Mouse (Mus musculus) bone marrow, adult 2 months (tissue): Measurements from ENCODE around the gene Dner.

Experiments
- CTCF ChIP-seq: fragments of 200-500 bp; IDR thresholded peaks from 2 replicates; pipeline ENCODE4 v1.5.1; 2011; ENCODE audit warnings: low read length, control low read depth; ENCODE audit not compliant: control insufficient read depth, insufficient read depth
- POLR2A ChIP-seq: fragments of 200-500 bp; IDR thresholded peaks from 2 replicates; pipeline ENCODE4 v1.6.1; 2011; ENCODE audit warnings: low read depth, mild to moderate bottlenecking, control low read depth, low read length, borderline replicate concordance; ENCODE audit not compliant: control insufficient read depth

DNA sequence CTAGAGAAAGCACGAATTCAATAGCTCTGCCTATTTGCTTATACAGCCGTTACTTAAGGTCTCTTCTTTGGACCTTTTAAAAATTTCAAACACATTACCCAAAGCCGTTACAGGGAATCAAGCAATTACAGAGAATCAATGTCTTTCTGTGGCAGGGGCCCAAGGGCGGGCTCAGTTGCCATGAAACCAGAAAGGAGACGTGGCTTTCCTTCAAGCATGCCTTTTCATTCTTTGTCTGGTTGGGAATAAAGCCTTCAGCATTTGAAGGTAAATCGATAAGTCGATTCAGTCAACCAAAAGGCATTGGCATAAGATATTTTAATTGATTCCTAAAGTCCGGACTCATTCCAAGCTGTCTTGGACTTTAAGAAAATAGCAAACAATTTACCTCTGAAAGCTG, 82.9 kb downstream of the Dner start:
- TF ChIP-seq CTCF (no peak), POLR2A (no peak)
